Mouse (Mus musculus): ENCODE measurements around the gene Ppp6r2. TPM values are rescaled to one million over a fixed set of nuclear protein-coding genes. Genes with fewer than 3 reads are reported as not detected.

The Ppp6r2 gene
- polyA plus RNA-seq, 1 experiment from 2014 or later: 25.7 TPM

DNA sequence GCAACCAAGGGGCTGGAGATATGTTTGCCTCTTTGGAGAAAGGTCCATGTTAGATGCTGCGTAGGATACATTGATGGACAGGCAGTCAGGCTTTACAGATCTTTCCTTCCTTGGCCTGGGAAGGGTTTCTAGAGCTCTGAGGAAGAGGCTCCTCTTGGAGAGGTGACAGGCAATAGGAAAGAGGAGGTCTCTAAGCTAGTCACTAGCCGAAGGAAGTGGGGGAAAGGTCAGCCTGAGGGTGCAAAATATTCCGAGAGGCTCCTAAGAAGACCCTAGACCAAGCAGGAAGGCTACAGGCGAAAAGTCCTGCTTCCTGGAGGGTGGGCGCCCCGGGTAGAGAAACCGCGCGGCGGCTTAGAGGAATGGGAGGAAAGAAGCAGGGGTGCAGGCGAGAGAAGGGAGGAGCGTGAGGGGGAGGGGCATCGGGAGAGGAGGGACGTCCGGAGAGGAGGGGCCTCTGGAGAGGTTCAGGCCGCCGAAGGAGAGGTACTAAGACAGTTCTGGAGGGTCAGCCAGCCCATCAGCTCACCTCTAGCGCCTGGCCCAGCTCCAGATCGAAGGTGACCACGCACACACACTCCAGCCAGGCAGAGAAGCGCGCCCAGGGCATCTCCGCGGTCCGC lies 15.6 kb upstream of the Ppp6r2 start:
- Histone ChIP-seq H3K9ac (ENCODE audit: low read length) (peak overlapping the region; percentile 100), H3K9me3 (ENCODE audit: control insufficient read depth, low read length) (no peaks in the 10 kb centered on the region), H3K4me2 (ENCODE audit: low read depth, low read length) (peak overlapping the region; percentile 92), H3K4me3 (ENCODE audit: low read length) (peak overlapping the region; percentile 100), H3K36me3 (ENCODE audit: control insufficient read depth, insufficient read depth, low read length) (no peaks in the 10 kb centered on the region), H3K27me3 (ENCODE audit: control insufficient read depth, insufficient read depth, low read depth, low read length) (no peaks in the 10 kb centered on the region), H3K4me1 (replicated peaks; ENCODE audit: control insufficient read depth, insufficient read depth, low read length) (peaks cover 13% of the 10 kb centered on the region), H3K27ac (ENCODE audit: low read length) (peak overlapping the region; percentile 99)
- WGBS: under 1% methylated on average over 25 of the region's 25 CpGs
- peak; percentile 97 for ATAC-seq (ENCODE audit: low read depth)

DNA sequence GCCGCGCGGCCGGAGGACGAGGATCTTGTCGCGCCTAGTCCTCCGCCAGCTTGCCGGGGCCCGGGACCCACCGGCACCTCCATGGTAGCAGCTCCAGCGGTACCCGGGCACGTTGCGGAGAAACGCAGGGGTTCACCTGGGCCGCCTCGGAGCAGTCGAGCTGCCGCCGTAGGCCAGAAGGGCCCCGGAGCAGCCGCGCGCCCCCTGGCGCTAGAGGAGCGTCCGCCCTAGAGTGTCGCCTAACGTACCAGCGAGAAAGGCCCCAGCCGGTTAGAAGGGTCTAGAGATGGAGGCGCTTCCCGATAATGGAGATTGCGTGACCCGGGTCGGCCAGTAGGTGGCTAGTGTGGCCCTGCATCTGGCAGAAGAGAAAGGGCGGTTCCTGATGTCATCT lies 15.0 kb upstream of the Ppp6r2 start, which contains the start of gene Dennd6b:
TSS of gene Dennd6b (minus strand) at position 184 of the 394 bp plus-strand sequence.
- peaks cover 13% of the 10 kb centered on the region for H3K4me1 ChIP-seq (replicated peaks; ENCODE audit: control insufficient read depth, insufficient read depth, low read length)
- no peaks in the 10 kb centered on the region for H3K27me3 ChIP-seq (ENCODE audit: control insufficient read depth, insufficient read depth, low read depth, low read length)
- H3K9me3 ChIP-seq (ENCODE audit: control insufficient read depth, low read length): no peaks in the 10 kb centered on the region
- peak within 1 kb of the TSS; percentile 100 for H3K4me3 ChIP-seq (ENCODE audit: low read length)
- H3K27ac ChIP-seq (ENCODE audit: low read length): peak within 1 kb of the TSS; percentile 99
- H3K36me3 ChIP-seq (ENCODE audit: control insufficient read depth, insufficient read depth, low read length): no peaks in the 10 kb centered on the region
- peak within 1 kb of the TSS; percentile 92 for H3K4me2 ChIP-seq (ENCODE audit: low read depth, low read length)
- H3K9ac ChIP-seq (ENCODE audit: low read length): peak within 1 kb of the TSS; percentile 100
- peak; percentile 99 for ATAC-seq (ENCODE audit: low read depth)
- under 1% methylated on average over 38 of the region's 38 CpGs for WGBS

DNA sequence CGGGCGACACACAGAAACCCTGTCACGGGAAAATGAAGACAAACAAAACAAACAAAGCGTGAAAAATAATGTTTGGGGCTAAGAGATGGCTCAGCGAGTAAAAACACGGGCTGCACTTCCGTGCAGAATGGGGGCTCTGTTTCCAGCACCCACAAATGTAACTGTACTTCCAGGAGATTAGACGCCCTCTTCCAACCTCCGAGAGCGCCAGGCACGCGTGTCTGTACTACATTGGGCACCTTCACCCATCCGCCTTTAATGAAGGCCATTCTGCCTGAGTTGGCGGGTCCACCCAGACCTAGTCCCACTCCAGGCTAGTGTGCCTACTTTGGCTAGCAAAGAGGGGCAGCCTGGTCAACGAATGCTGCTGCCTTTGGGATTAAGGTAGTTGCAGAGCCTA lies 14.3 kb upstream of the Ppp6r2 start:
- H3K9me3 ChIP-seq (ENCODE audit: control insufficient read depth, low read length): no peaks in the 10 kb centered on the region
- H3K27me3 ChIP-seq (ENCODE audit: control insufficient read depth, insufficient read depth, low read depth, low read length): no peaks in the 10 kb centered on the region
- 56% methylated on average over 15 of the region's 15 CpGs for WGBS
- H3K9ac ChIP-seq (ENCODE audit: low read length): peak overlapping the region; percentile 100
- H3K4me2 ChIP-seq (ENCODE audit: low read depth, low read length): peak overlapping the region; percentile 92
- H3K36me3 ChIP-seq (ENCODE audit: control insufficient read depth, insufficient read depth, low read length): no peaks in the 10 kb centered on the region
- H3K4me3 ChIP-seq (ENCODE audit: low read length): peak overlapping the region; percentile 100
- peak overlapping the region; percentile 66 for H3K27ac ChIP-seq (ENCODE audit: low read length)
- peaks cover 13% of the 10 kb centered on the region for H3K4me1 ChIP-seq (replicated peaks; ENCODE audit: control insufficient read depth, insufficient read depth, low read length)
- ATAC-seq (ENCODE audit: low read depth): no peak

DNA sequence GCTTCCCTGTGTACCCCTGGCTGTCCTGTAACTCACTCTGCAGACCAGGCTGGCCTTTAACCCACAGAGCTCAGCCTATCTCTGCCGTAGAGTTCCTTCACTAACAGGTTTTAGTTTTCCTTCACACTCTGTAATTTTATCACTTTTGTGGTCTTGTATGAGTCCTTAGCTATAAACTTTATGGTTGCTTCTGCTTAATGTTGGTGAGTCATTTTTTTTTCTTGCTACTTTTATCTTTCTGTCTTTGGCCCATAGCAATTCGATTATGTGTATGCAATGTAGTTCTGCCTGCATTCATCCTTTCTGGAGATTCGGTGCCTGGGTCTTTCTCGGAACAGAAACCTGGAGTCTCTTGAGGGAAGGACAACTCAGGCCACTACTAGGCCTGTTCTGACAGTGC lies 3.9 kb upstream of the Ppp6r2 start:
- H3K9ac ChIP-seq (ENCODE audit: low read length): no peak overlapping the region
- H3K27me3 ChIP-seq (ENCODE audit: control insufficient read depth, insufficient read depth, low read depth, low read length): no peaks in the 10 kb centered on the region
- H3K36me3 ChIP-seq (ENCODE audit: control insufficient read depth, insufficient read depth, low read length): no peaks in the 10 kb centered on the region
- H3K4me2 ChIP-seq (ENCODE audit: low read depth, low read length): no peak overlapping the region
- no peak for ATAC-seq (ENCODE audit: low read depth)
- 0 out of 2 replicates have a peak, but pooled peaks cover 5% of the 10 kb centered on the region for H3K9me3 ChIP-seq (ENCODE audit: control insufficient read depth, low read length)
- H3K27ac ChIP-seq (ENCODE audit: low read length): no peak overlapping the region
- no peak overlapping the region for H3K4me3 ChIP-seq (ENCODE audit: low read length)
- peaks cover 5% of the 10 kb centered on the region; the same call in 1 of the 2 replicates for H3K4me1 ChIP-seq (replicated peaks; ENCODE audit: control insufficient read depth, insufficient read depth, low read length)
- WGBS: 79% methylated on average over 4 of the region's 4 CpGs

DNA sequence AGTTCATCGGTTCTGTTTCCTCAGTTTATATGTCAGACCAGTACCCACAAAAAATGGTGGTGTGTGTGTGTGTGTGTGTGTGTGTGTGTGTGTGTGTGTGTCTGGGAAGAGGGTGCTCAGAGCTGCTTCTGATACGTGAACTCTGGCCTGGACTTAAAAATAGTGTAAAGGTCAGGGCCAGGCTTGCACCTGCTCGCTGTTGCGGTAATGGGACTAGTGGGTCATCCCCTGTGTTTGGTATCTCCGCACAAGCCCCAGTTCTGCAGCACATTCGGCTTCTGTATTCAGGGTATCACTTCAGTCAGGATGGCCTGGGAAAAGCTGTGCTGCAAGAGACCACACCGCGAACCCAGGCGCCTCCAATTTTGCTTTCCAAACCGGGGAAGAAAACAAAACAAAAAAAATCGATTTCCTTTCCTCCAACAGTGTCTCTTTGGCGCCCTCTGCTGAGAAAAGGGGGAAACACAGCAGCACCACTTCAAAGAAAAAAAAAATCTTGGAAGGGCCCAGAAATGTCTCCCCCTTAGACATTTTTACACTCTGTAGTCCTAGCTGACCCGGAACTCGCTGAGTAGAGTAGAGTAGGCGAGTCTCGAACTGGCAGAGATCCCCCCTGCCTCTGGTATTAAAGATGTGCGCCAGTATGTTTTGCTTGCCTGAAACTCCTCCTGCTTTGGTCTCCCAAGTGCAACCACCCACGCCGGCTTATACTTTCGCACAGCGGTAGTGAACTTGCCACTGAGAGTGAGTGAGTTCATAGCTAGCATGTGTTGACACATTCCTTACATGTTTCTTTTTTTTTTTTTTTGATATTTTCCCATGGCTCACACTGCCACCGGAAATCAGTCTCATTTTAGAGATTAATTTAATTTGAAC lies 1.2 kb upstream of the Ppp6r2 start:
- Histone ChIP-seq H3K4me3 (ENCODE audit: low read length) (peak overlapping the region; percentile 52), H3K9ac (ENCODE audit: low read length) (peak overlapping the region; percentile 69), H3K27ac (ENCODE audit: low read length) (peak overlapping the region; percentile 91), H3K9me3 (ENCODE audit: control insufficient read depth, low read length) (no peaks in the 10 kb centered on the region), H3K27me3 (ENCODE audit: control insufficient read depth, insufficient read depth, low read depth, low read length) (no peaks in the 10 kb centered on the region), H3K4me2 (ENCODE audit: low read depth, low read length) (peak overlapping the region; percentile 61), H3K4me1 (replicated peaks; ENCODE audit: control insufficient read depth, insufficient read depth, low read length) (peaks cover 6% of the 10 kb centered on the region; the same call in 1 of the 2 replicates), H3K36me3 (ENCODE audit: control insufficient read depth, insufficient read depth, low read length) (no peaks in the 10 kb centered on the region)
- WGBS: 9% methylated on average over 22 of the region's 22 CpGs
- peak; percentile 40; the same call in 1 of the 2 replicates for ATAC-seq (ENCODE audit: low read depth)

DNA sequence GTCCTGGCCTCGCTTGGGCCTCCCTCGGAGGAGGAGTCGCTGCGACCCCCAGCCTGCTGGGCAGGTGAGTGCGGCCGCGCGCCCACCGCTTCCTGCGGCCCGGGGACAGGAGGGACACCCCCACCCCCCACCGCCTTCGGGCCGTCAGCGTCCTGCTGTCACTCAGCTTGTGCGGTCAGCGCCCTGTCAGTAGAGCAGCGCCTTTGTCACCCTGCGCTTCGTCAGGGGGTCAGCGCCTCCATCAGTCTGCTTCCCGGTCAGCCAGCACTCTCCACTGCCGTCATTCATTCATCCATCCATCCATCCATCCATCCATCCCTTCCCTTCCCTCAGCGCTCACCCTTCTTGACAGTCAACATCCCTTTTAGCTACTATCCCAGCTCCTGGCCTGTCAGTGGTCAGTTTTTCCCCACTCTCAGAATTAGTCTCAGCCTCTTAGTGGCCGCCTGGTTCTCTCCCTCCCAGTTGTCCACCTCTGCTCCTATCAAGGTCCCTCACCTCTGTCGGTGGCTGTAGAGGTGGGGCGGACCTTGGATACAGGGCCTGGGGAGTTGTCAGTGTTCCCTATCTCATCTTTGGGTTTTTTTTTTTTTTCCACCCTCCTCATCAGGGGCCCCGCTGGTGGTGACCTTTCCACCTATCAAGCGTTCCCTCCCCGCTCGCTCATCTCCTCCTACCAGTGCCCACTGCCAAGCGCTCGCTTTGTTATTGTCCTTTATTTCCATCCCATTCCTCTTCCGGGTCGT lies 536 bp downstream of the Ppp6r2 start:
- 1% methylated on average over 35 of the region's 35 CpGs for WGBS
- no peak; the same call in 1 of the 2 replicates for ATAC-seq (ENCODE audit: low read depth)

DNA sequence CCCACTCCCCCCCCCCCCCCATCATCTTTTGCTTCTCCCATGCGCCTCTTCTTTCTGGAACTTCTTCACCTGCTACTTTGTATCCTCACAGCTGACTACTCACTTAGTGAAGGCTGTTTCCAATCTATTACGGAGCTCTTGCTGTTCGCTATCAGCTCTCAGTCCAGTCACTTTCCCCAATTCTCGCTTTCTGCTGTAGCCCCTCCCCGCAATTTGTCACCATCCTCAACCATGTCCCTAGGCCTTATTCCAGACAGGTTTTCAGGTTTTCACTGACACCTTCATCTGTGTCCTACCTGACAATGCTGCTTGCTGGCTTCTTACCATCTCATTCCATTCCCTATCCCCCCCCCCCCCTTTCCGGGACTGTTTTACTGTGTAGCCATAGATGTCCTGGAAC lies 1.1 kb downstream of the Ppp6r2 start:
- 60% methylated on average over 6 of the region's 6 CpGs for WGBS
- H3K27me3 ChIP-seq (ENCODE audit: control insufficient read depth, insufficient read depth, low read depth, low read length): no peaks in the 10 kb centered on the region
- peak overlapping the region; percentile 99 for H3K9ac ChIP-seq (ENCODE audit: low read length)
- peaks cover 6% of the 10 kb centered on the region; the same call in 1 of the 2 replicates for H3K4me1 ChIP-seq (replicated peaks; ENCODE audit: control insufficient read depth, insufficient read depth, low read length)
- H3K4me2 ChIP-seq (ENCODE audit: low read depth, low read length): peak overlapping the region; percentile 69
- H3K36me3 ChIP-seq (ENCODE audit: control insufficient read depth, insufficient read depth, low read length): peaks cover 5% of the 10 kb centered on the region
- H3K27ac ChIP-seq (ENCODE audit: low read length): no peak overlapping the region
- no peak for ATAC-seq (ENCODE audit: low read depth)
- peak overlapping the region; percentile 99 for H3K4me3 ChIP-seq (ENCODE audit: low read length)
- peaks cover 3% of the 10 kb centered on the region for H3K9me3 ChIP-seq (ENCODE audit: control insufficient read depth, low read length)

More for the DNA sequence above, 536 bp downstream of the Ppp6r2 start:
- Histone ChIP-seq H3K9ac (ENCODE audit: low read length) (peak overlapping the region; percentile 99), H3K9me3 (ENCODE audit: control insufficient read depth, low read length) (peaks cover 3% of the 10 kb centered on the region), H3K27me3 (ENCODE audit: control insufficient read depth, insufficient read depth, low read depth, low read length) (no peaks in the 10 kb centered on the region), H3K4me1 (replicated peaks; ENCODE audit: control insufficient read depth, insufficient read depth, low read length) (peaks cover 6% of the 10 kb centered on the region; the same call in 1 of the 2 replicates), H3K36me3 (ENCODE audit: control insufficient read depth, insufficient read depth, low read length) (peaks cover 5% of the 10 kb centered on the region), H3K27ac (ENCODE audit: low read length) (peak overlapping the region; percentile 91), H3K4me3 (ENCODE audit: low read length) (peak overlapping the region; percentile 99), H3K4me2 (ENCODE audit: low read depth, low read length) (peak overlapping the region; percentile 69)

DNA sequence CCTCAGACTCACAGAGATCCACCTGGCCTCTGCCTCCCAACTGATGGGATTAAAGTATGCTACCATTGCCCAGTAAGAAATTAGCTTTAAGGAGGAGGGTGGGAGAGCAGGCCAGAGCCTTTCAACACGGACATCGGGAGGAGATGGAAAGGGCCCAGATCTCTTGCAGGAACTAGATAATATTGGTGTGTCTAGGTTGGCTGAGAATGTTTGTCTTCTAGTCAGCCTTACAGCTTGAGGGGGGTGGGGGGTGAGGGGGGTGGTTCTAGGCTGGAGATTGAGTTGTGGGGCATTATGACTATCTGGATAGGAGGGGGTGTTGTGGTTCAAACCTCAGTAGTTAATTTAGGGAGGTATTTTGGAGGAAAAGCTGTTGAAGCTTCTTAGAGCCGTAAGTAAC lies 2.2 kb downstream of the Ppp6r2 start:
- no peak overlapping the region for H3K4me2 ChIP-seq (ENCODE audit: low read depth, low read length)

More for the DNA sequence above, 2.2 kb downstream of the Ppp6r2 start:
- ATAC-seq (ENCODE audit: low read depth): no peak
- peaks cover 5% of the 10 kb centered on the region for H3K36me3 ChIP-seq (ENCODE audit: control insufficient read depth, insufficient read depth, low read length)
- WGBS: 85% methylated on average over 3 of the region's 3 CpGs
- H3K27ac ChIP-seq (ENCODE audit: low read length): no peak overlapping the region
- peaks cover 6% of the 10 kb centered on the region; the same call in 1 of the 2 replicates for H3K4me1 ChIP-seq (replicated peaks; ENCODE audit: control insufficient read depth, insufficient read depth, low read length)
- peaks cover 3% of the 10 kb centered on the region for H3K9me3 ChIP-seq (ENCODE audit: control insufficient read depth, low read length)
- no peak overlapping the region for H3K4me3 ChIP-seq (ENCODE audit: low read length)
- H3K9ac ChIP-seq (ENCODE audit: low read length): no peak overlapping the region
- H3K27me3 ChIP-seq (ENCODE audit: control insufficient read depth, insufficient read depth, low read depth, low read length): no peaks in the 10 kb centered on the region

Measured in lung, embryonic 16.5 days (tissue).